Mouse (Mus musculus) lung, postnatal 0 days (tissue): ENCODE measurements at regions not wholly inside any gene's neighbourhood (a gene's known extent, or its start where the extent isn't known, plus 50 kb on each side); places are given as distances from the start of the nearest gene placed in this dataset.

ENCODE experiments used
- ATAC-seq: fragments of 200-750 bp; cut with Nextera tagmentation; 2 replicates; pipeline ENCODE4 v1.8.0; 2017; ENCODE audit warnings: moderate library complexity
- DNase-seq: peaks from one replicate; pipeline ENCODE4 v3.0.0-alpha.2; 2016; ENCODE audit warnings: low spot score
- H3K27ac ChIP-seq: fragments of 300-500 bp; sonication (generic); 2 replicates; pipeline ENCODE4 v1.5.1; 2014; ENCODE audit warnings: antibody characterized with exemption, mild to moderate bottlenecking, low read length, mixed read lengths
- H3K27me3 ChIP-seq: fragments of 300-500 bp; sonication (generic); replicated peaks from 2 replicates; pipeline ENCODE4 v1.6.1; 2014; ENCODE audit warnings: low read length, mixed read lengths; ENCODE audit not compliant: insufficient read depth
- H3K36me3 ChIP-seq: fragments of 300-500 bp; sonication (generic); 2 replicates; pipeline ENCODE4 v1.6.1; 2014; ENCODE audit warnings: low read length, mixed read lengths; ENCODE audit not compliant: insufficient read depth
- H3K4me1 ChIP-seq: fragments of 300-500 bp; sonication (generic); 2 replicates; pipeline ENCODE4 v1.6.1; 2014; ENCODE audit warnings: antibody characterized with exemption, low read depth, low read length, mixed read lengths; ENCODE audit not compliant: insufficient read depth
- H3K4me2 ChIP-seq: fragments of 300-500 bp; sonication (generic); replicated peaks from 2 replicates; pipeline ENCODE4 v1.6.1; 2014; ENCODE audit warnings: low read depth, mild to moderate bottlenecking, low read length, moderate library complexity, mixed read lengths
- H3K4me3 ChIP-seq: fragments of 300-500 bp; sonication (generic); 2 replicates; pipeline ENCODE4 v1.5.1; 2014; ENCODE audit warnings: low read depth, low read length
- H3K9ac ChIP-seq: fragments of 300-500 bp; sonication (generic); replicated peaks from 2 replicates; pipeline ENCODE4 v1.6.1; 2014; ENCODE audit warnings: low read depth, mild to moderate bottlenecking
- H3K9me3 ChIP-seq: fragments of 300-500 bp; sonication (generic); 2 replicates; pipeline ENCODE4 v1.6.1; 2016; ENCODE audit warnings: low read length, mixed read lengths
- CTCF ChIP-seq: IDR thresholded peaks from 2 replicates; pipeline ENCODE4 v1.5.1; 2016; ENCODE audit warnings: antibody characterized with exemption, mild to moderate bottlenecking
- EP300 ChIP-seq: IDR thresholded peaks from 2 replicates; pipeline ENCODE4 v1.6.1; 2016; ENCODE audit warnings: antibody characterized with exemption, mild to moderate bottlenecking, control low read depth
- WGBS: fragments of 180-500 bp; shearing (Covaris S2); extraction: QIAGEN DNeasy Blood & Tissue Kit; methylation state at CpG from one replicate; pipeline ENCODE4 v1.1.7; 2014; 5-methylcytosine and 5-hydroxymethylcytosine counted together

DNA sequence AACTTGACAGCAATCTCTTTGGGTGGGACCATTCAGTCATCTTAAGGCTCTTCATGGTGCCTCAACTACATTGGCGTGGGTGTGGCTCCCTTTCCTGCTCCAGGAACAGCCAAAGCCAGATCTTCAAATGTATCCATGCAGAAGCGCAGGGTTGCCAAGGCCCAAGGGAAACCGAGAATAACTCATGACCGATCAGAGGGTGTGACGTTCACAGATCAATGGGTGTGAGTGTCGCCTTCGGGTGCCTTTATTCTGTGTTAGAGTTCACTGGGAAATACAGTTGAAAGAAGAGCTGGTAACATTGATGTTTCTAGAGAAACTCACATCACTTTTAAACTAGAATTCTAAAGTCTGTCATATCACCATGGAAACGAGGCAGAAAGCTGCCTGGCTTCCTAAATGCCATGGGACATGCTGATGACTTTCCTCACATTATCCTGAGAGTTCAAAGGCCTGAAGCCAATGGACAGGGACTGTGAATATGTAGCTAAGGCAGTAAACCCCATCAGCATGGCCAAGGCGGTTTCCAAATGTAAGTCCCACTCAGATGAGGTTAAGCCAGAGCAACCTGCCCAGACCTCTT is 80.7 kb upstream of the Syndig1 start:
- Histone ChIP-seq H3K4me1 (no peaks in the 10 kb centered on the region), H3K9me3 (no peaks in the 10 kb centered on the region), H3K4me3 (no peak overlapping the region), H3K27ac (no peak overlapping the region), H3K27me3 (no peaks in the 10 kb centered on the region), H3K9ac (no peak overlapping the region), H3K4me2 (no peak overlapping the region), H3K36me3 (no peaks in the 10 kb centered on the region)
- WGBS, result 81% methylated on average over 9 of the region's 9 CpGs
- ATAC-seq (no peak), DNase-seq (no peak)
- no peak for TF ChIP-seq EP300
- no peak for TF ChIP-seq CTCF

DNA sequence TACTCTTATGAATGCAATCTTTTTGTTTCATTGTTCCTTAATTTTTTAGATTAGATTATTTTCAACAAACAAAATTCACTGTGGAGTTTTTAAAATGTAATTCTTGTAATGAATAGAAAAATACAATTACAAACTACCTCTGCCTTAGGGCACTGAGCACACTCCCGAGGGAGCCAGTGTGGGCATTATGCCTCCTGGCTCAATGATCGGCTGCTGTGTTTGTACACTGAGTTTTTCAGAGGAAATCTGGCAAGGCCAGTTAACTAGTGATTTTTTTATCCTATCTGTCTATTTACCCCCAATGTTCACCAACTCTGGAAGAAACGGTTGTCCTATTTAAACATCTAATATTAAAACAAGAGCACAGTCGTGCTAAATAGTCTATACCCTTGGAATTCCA is 69.9 kb upstream of the Syndig1 start:
- no peaks in the 10 kb centered on the region for H3K36me3 ChIP-seq
- H3K4me2 ChIP-seq, result no peak overlapping the region
- no peak overlapping the region for H3K9ac ChIP-seq
- TF ChIP-seq EP300 (no peak), CTCF (no peak)
- H3K27ac ChIP-seq, result no peak overlapping the region
- no peak overlapping the region for H3K4me3 ChIP-seq
- DNase-seq (no peak), ATAC-seq (no peak)
- no peaks in the 10 kb centered on the region for H3K9me3 ChIP-seq
- no peaks in the 10 kb centered on the region for H3K27me3 ChIP-seq
- H3K4me1 ChIP-seq, result no peaks in the 10 kb centered on the region
- WGBS, result 64% methylated on average over 4 of the region's 4 CpGs

DNA sequence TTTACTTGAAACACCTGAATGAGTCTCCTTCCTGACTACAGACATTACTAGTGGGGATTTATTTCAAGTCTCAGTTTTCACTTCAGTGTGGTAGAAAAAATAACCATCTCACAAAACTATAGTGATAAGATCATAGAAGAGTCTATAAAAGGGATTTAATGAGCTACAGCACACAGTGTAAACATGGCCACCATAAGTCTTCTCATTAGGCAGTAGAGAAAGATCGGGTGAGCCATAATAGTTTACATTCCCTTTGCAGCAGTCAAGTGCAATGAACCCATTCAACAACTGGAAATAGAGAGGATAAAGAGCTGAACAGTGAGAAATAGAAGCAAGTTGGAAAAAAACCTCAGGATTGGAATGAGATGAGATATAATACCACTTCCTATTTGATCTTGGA is 65.1 kb upstream of the Syndig1 start:
- ATAC-seq, result no peak
- no peak for TF ChIP-seq EP300
- no peak for TF ChIP-seq CTCF
- H3K9ac ChIP-seq, result no peak overlapping the region
- H3K4me2 ChIP-seq, result no peak overlapping the region
- no peak overlapping the region for H3K4me3 ChIP-seq
- no peak for DNase-seq
- no peaks in the 10 kb centered on the region for H3K27me3 ChIP-seq
- H3K9me3 ChIP-seq, result no peaks in the 10 kb centered on the region
- H3K27ac ChIP-seq, result no peak overlapping the region
- no peaks in the 10 kb centered on the region for H3K36me3 ChIP-seq
- no peaks in the 10 kb centered on the region for H3K4me1 ChIP-seq
- 50% methylated on average over 1 of the region's 1 CpGs for WGBS

GRCm38 (mm10) chr2:149768027-149768426 is 61.0 kb upstream of the Syndig1 start:
- Histone ChIP-seq H3K4me3 (no peak overlapping the region), H3K27ac (no peak overlapping the region), H3K36me3 (no peaks in the 10 kb centered on the region), H3K4me2 (no peak overlapping the region), H3K4me1 (no peaks in the 10 kb centered on the region), H3K27me3 (no peaks in the 10 kb centered on the region), H3K9ac (no peak overlapping the region), H3K9me3 (no peaks in the 10 kb centered on the region)
- ATAC-seq (no peak), DNase-seq (no peak)
- 67% methylated on average over 1 of the region's 1 CpGs for WGBS
- no peak for TF ChIP-seq EP300
- no peak for TF ChIP-seq CTCF

DNA sequence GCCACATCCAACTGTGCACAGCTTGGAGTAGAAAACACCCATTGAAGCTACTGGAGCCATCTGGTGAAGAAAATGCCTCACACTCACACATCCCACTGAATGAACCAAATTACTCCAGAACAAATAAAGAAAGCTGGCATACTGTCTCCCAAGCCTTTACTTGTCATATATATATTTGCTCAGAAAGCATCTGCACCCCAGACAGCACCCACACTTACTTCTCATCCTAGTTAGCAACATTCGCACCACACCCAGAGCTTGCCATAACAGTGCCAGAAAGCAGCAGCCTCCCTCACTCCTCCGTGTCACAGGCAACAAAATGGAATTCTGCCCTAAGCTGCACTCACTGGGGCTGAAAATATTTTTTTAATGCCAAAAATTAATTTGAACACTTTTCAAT is 60.5 kb upstream of the Syndig1 start:
- no peak overlapping the region for H3K9ac ChIP-seq
- DNase-seq (no peak), ATAC-seq (no peak)
- no peaks in the 10 kb centered on the region for H3K4me1 ChIP-seq
- no peaks in the 10 kb centered on the region for H3K27me3 ChIP-seq
- H3K9me3 ChIP-seq, result no peaks in the 10 kb centered on the region
- H3K4me2 ChIP-seq, result no peak overlapping the region
- no peak overlapping the region for H3K4me3 ChIP-seq
- no peaks in the 10 kb centered on the region for H3K36me3 ChIP-seq
- TF ChIP-seq CTCF (no peak), EP300 (no peak)
- no peak overlapping the region for H3K27ac ChIP-seq
- WGBS, result 65% methylated on average over 2 of the region's 2 CpGs

DNA sequence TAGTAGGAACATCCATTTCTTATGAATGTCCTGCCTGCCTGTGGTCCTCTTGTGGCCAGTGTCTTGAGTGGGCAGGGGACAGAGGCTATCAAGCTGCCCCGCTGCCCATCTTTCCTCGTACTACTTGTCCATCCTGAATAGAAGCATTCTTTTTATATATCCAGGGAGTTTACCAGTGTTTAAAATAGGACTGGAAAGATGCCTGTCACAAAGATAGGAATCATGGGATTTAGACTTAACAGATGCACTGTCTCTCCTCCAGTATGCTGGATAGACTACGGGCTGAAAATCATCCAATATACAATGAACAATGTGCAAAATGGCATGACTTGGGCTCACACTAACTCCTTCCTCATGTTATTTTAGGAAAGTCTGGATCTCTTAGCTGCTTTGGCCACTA is 51.7 kb upstream of the Syndig1 start:
- Histone ChIP-seq H3K9me3 (no peaks in the 10 kb centered on the region), H3K27me3 (no peaks in the 10 kb centered on the region), H3K4me2 (no peak overlapping the region), H3K4me1 (no peaks in the 10 kb centered on the region), H3K36me3 (no peaks in the 10 kb centered on the region), H3K9ac (no peak overlapping the region), H3K27ac (no peak overlapping the region), H3K4me3 (no peak overlapping the region)
- TF ChIP-seq CTCF (no peak), EP300 (no peak)
- WGBS, result 79% methylated on average over 3 of the region's 3 CpGs
- DNase-seq (no peak), ATAC-seq (no peak)
